Mouse (Mus musculus) testis, adult 2 months (tissue): ENCODE measurements at regions not wholly inside any gene's neighbourhood (a gene's known extent, or its start where the extent isn't known, plus 50 kb on each side); places are given as distances from the start of the nearest gene placed in this dataset.

ENCODE experiments used
- H3K27ac ChIP-seq: fragments of 200-500 bp; 2 replicates; pipeline ENCODE4 v1.5.1; 2012; ENCODE audit warnings: low read depth, low read length; ENCODE audit not compliant: control insufficient read depth, insufficient read depth
- H3K27me3 ChIP-seq: fragments of 200-500 bp; 2 replicates; pipeline ENCODE4 v1.6.1; 2012; ENCODE audit warnings: mild to moderate bottlenecking, low read length, moderate library complexity; ENCODE audit not compliant: control insufficient read depth, insufficient read depth
- H3K36me3 ChIP-seq: fragments of 200-500 bp; 2 replicates; pipeline ENCODE4 v1.6.1; 2012; ENCODE audit warnings: mild to moderate bottlenecking, low read length; ENCODE audit not compliant: control insufficient read depth, insufficient read depth
- H3K4me1 ChIP-seq: fragments of 200-500 bp; 2 replicates; pipeline ENCODE4 v1.6.1; 2012; ENCODE audit warnings: low read length; ENCODE audit not compliant: control insufficient read depth, insufficient read depth
- H3K4me3 ChIP-seq: fragments of 200-500 bp; 2 replicates; pipeline ENCODE4 v1.5.1; 2012; ENCODE audit warnings: low read depth, mild to moderate bottlenecking, low read length, moderate library complexity, mixed read lengths; ENCODE audit not compliant: control insufficient read depth
- CTCF ChIP-seq: fragments of 200-500 bp; IDR thresholded peaks from 2 replicates; pipeline ENCODE4 v1.5.1; 2012; ENCODE audit warnings: low read depth, mild to moderate bottlenecking, inconsistent platforms, low read length, moderate library complexity; ENCODE audit not compliant: control insufficient read depth, insufficient read depth, insufficient replicate concordance
- POLR2A ChIP-seq: fragments of 200-500 bp; IDR thresholded peaks from 2 replicates; pipeline ENCODE4 v1.6.1; 2012; ENCODE audit warnings: low read depth, mild to moderate bottlenecking, inconsistent platforms, low read length, moderate library complexity; ENCODE audit not compliant: control insufficient read depth

- TF ChIP-seq POLR2A (no peak), CTCF (no peak)
Measured at GRCm38 (mm10) chr8:10785311-10785710, 222.9 kb downstream of the Irs2 start.

GRCm38 (mm10) chr8:10784481-10784880, 223.8 kb downstream of the Irs2 start:
- H3K27ac ChIP-seq: no peak overlapping the region
- H3K36me3 ChIP-seq: no peaks in the 10 kb centered on the region
- H3K27me3 ChIP-seq: no peaks in the 10 kb centered on the region
- no peak overlapping the region for H3K4me3 ChIP-seq
- TF ChIP-seq POLR2A (no peak), CTCF (no peak)
- H3K4me1 ChIP-seq: no peaks in the 10 kb centered on the region

More at GRCm38 (mm10) chr8:10785311-10785710, 222.9 kb downstream of the Irs2 start:
- Histone ChIP-seq H3K27me3 (no peaks in the 10 kb centered on the region), H3K36me3 (no peaks in the 10 kb centered on the region), H3K4me1 (no peaks in the 10 kb centered on the region), H3K4me3 (no peak overlapping the region), H3K27ac (no peak overlapping the region)

GRCm38 (mm10) chr8:10781860-10782259, 226.4 kb downstream of the Irs2 start:
- H3K36me3 ChIP-seq: no peaks in the 10 kb centered on the region
- no peaks in the 10 kb centered on the region for H3K4me1 ChIP-seq
- no peak overlapping the region for H3K4me3 ChIP-seq
- H3K27me3 ChIP-seq: no peaks in the 10 kb centered on the region
- TF ChIP-seq POLR2A (no peak), CTCF (no peak)
- H3K27ac ChIP-seq: no peak overlapping the region

- Histone ChIP-seq H3K36me3 (no peaks in the 10 kb centered on the region), H3K4me1 (no peaks in the 10 kb centered on the region), H3K27ac (no peak overlapping the region), H3K27me3 (no peaks in the 10 kb centered on the region), H3K4me3 (no peak overlapping the region)
- TF ChIP-seq POLR2A (no peak), CTCF (no peak)
Measured at GRCm38 (mm10) chr8:10779636-10780035, 228.6 kb downstream of the Irs2 start.

DNA sequence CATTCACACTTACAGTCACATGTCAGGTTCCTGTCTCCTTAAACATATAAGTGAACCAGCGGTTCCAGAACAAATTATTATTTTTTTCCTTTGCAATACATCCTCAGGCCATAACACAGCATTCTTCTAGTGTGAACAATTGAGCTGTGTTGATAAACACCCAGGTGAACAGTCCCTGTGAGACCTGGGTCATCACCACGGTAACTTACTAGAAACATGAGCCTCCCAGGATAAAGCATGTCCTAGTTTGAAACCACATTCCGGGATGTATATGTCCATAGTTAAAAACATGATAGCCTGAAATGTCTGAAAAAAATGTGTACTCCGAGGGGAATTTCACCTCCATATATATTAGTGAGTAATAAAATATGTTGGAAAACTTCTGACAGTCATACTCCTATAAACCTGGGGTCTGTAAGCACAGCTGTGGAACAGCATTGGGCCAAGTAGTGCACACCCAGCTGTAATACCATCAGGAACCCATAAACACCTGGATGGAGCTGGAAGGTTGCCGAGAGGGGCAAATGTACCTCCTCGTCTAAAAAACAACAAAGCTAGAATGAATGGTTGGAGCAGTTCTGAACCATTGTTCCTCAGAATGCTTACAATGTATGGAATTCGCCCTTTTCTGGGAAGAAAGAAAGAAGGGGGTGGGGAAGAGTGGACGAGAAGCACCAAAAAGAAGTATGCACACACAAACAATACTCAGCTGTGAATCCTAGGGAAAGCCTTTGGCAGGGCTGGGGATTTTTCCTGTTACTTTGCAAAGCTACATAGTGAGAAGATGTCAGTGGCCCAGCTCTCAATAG, 232.9 kb downstream of the Irs2 start:
- Histone ChIP-seq H3K4me3 (no peak overlapping the region), H3K36me3 (no peaks in the 10 kb centered on the region)

GRCm38 (mm10) chr8:10774778-10775177, 233.5 kb downstream of the Irs2 start:
- no peaks in the 10 kb centered on the region for H3K27me3 ChIP-seq
- H3K4me1 ChIP-seq: no peaks in the 10 kb centered on the region
- no peak for TF ChIP-seq CTCF
- no peak for TF ChIP-seq POLR2A

More for the DNA sequence above, 232.9 kb downstream of the Irs2 start:
- H3K27ac ChIP-seq: no peak overlapping the region
- TF ChIP-seq POLR2A: no peak
- TF ChIP-seq CTCF: no peak
- no peaks in the 10 kb centered on the region for H3K27me3 ChIP-seq
- no peaks in the 10 kb centered on the region for H3K4me1 ChIP-seq

DNA sequence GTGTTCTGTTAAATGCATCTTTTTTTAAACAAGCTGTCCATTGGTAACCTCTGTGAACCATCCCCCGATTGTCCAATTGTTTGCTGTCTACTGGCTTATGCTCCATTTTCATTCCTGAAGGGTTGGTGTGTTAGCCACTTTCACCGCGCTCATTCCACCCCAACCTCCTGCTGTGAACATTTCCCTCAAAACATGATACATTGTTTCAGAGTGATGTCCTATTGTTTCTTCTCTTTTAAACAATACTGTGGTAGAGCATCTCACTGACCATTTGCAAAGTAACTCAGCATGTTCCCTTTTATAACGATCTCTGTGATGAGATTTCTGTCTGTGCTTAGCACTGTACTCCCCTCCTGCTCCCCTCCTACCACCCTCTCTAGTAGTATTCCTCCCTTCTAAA, 240.1 kb downstream of the Irs2 start:
- no peak for TF ChIP-seq CTCF
- TF ChIP-seq POLR2A: no peak
- no peaks in the 10 kb centered on the region for H3K36me3 ChIP-seq
- no peaks in the 10 kb centered on the region for H3K4me1 ChIP-seq
- H3K27me3 ChIP-seq: no peaks in the 10 kb centered on the region
- H3K4me3 ChIP-seq: no peak overlapping the region
- no peak overlapping the region for H3K27ac ChIP-seq

More at GRCm38 (mm10) chr8:10774778-10775177, 233.5 kb downstream of the Irs2 start:
- Histone ChIP-seq H3K36me3 (no peaks in the 10 kb centered on the region), H3K27ac (no peak overlapping the region), H3K4me3 (no peak overlapping the region)
